Mouse (Mus musculus): ENCODE measurements at regions not wholly inside any gene's neighbourhood (a gene's known extent, or its start where the extent isn't known, plus 50 kb on each side); places are given as distances from the start of the nearest gene placed in this dataset.

DNA sequence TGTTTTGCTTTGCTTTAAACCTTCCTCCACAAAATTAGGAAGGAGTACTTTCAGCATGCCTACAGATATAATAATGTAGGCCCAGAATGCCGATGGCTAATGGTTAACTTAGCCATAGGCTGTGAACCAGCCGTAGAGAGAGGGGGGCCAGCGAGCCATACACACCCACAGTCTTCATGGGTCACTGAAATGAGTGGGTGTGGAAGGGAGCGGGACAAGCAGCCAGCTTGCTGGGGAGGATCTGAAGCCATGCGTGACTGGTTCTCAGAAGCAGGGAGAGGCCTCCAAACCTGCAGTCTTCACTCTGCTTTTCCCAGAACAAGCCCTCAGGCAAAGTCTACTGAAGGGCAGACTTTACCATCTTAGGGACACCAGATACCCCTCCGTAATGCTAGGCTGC is 50.8 kb upstream of the Ptpn13 start:
- no peaks in the 10 kb centered on the region for H3K27me3 ChIP-seq
- no peaks in the 10 kb centered on the region for H3K9me3 ChIP-seq (replicated peaks)
- no peak overlapping the region for H3K4me3 ChIP-seq
- no peaks in the 10 kb centered on the region for H3K4me1 ChIP-seq
- H3K36me3 ChIP-seq (ENCODE audit: poor library complexity, severe bottlenecking): no peaks in the 10 kb centered on the region
- no peak for ATAC-seq
- H3K4me2 ChIP-seq: no peak overlapping the region
- WGBS: 88% methylated on average over 6 of the region's 6 CpGs
- no peak overlapping the region for H3K27ac ChIP-seq
- H3K9ac ChIP-seq: no peak overlapping the region

DNA sequence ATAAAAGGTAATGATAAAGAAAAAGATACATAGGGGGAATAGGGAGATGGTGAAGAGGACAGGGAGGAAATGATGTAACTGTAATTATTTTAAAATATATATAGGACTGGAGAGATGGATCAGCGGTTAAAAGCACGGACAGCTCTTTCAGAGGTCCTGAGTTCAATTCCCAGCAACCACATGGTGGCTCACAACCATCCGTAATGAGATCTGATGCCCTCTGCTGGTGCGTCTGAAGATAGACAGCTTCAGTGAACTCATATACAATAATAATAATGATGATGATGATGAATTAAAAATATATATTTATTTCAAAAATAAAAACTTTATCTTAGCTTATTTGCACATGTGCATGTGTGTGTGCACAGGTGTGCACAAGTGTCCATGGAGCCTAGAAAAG is 51.9 kb upstream of the Ptpn13 start:
- Histone ChIP-seq H3K9me3 (replicated peaks) (no peaks in the 10 kb centered on the region), H3K4me2 (no peak overlapping the region), H3K27me3 (no peaks in the 10 kb centered on the region), H3K36me3 (ENCODE audit: poor library complexity, severe bottlenecking) (no peaks in the 10 kb centered on the region), H3K4me1 (no peaks in the 10 kb centered on the region), H3K9ac (no peak overlapping the region), H3K4me3 (no peak overlapping the region), H3K27ac (no peak overlapping the region)
- no peak for ATAC-seq
- 87% methylated on average over 4 of the region's 4 CpGs for WGBS

DNA sequence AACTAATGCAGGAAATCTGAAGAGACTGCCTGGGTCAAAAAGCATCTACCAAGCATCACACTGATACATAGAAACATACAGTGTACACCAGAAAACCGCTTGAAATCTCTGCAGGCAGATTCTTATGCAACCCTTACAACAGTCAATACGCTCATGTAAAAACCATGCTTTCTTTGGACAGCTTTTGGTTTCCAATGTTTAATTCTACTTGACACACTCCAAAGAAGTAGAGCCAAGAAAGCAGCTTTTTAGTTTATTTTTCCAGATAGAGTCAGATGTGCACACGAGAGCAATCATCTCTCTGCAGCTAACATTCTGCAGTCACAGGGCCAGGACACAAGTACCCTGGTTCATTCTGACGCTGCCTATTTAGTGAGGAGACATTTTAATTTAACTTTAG is 54.5 kb upstream of the Ptpn13 start:
- ATAC-seq: no peak
- 87% methylated on average over 4 of the region's 4 CpGs for WGBS
- Histone ChIP-seq H3K4me3 (no peak overlapping the region), H3K27ac (no peak overlapping the region), H3K9me3 (replicated peaks) (no peaks in the 10 kb centered on the region), H3K9ac (no peak overlapping the region), H3K27me3 (no peaks in the 10 kb centered on the region), H3K4me1 (no peaks in the 10 kb centered on the region), H3K4me2 (no peak overlapping the region), H3K36me3 (ENCODE audit: poor library complexity, severe bottlenecking) (no peaks in the 10 kb centered on the region)

DNA sequence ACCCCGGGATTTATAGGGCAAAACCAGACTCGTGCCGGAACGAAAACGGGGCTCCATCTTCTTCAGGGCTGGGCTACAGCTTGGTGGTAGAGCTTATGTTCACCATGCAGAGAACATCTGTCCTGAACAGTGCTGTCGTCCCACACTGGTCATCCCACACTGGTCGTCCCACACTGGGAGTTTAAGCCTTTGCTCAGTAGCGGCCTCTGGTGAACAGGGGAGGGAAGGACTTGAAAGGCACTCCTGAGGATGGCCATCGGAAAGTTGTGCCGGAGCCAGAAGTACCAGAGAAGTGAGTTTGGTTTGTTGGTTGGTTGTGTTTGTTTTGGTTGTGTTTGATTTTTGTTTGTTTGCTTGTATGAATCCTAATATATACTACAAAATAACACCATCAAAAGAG is 56.0 kb upstream of the Ptpn13 start:
- H3K4me2 ChIP-seq: no peak overlapping the region
- no peaks in the 10 kb centered on the region for H3K36me3 ChIP-seq (ENCODE audit: poor library complexity, severe bottlenecking)
- 73% methylated on average over 10 of the region's 10 CpGs for WGBS
- no peaks in the 10 kb centered on the region for H3K27me3 ChIP-seq
- H3K9me3 ChIP-seq (replicated peaks): no peaks in the 10 kb centered on the region
- peaks cover 12% of the 10 kb centered on the region for H3K4me1 ChIP-seq
- no peak overlapping the region for H3K9ac ChIP-seq
- H3K27ac ChIP-seq: no peak overlapping the region
- no peak for ATAC-seq
- H3K4me3 ChIP-seq: no peak overlapping the region

DNA sequence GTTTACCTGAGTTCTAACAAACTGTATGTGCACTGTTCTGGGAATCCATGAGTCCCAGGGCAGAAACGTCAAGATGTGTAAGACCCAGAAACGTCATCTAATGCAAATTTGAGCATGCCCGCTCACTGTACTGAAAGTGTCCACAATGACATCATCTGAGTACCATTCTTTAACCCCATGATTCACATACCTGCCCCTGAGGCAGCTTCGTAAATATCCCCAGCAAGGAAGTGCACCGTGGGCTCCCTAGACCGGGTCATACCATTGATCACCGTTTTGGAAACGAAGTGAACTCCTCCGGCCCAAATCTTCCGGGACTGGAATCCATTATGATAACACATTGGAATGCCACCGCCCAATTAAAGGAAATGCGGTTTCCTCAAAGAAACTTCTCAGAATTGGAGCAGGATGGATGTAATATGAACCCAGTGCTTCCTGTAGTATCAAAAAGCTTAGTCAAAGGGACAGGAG is 57.8 kb upstream of the Ptpn13 start:
- Histone ChIP-seq H3K4me1 (peaks cover 12% of the 10 kb centered on the region), H3K4me2 (no peak overlapping the region), H3K27ac (no peak overlapping the region), H3K4me3 (no peak overlapping the region), H3K27me3 (0 out of 2 replicates have a peak, but pooled peaks cover 3% of the 10 kb centered on the region), H3K9ac (no peak overlapping the region), H3K36me3 (ENCODE audit: poor library complexity, severe bottlenecking) (no peaks in the 10 kb centered on the region), H3K9me3 (replicated peaks) (no peaks in the 10 kb centered on the region)
- ATAC-seq: no peak
- 78% methylated on average over 12 of the region's 12 CpGs for whole genome bisulfite sequencing

DNA sequence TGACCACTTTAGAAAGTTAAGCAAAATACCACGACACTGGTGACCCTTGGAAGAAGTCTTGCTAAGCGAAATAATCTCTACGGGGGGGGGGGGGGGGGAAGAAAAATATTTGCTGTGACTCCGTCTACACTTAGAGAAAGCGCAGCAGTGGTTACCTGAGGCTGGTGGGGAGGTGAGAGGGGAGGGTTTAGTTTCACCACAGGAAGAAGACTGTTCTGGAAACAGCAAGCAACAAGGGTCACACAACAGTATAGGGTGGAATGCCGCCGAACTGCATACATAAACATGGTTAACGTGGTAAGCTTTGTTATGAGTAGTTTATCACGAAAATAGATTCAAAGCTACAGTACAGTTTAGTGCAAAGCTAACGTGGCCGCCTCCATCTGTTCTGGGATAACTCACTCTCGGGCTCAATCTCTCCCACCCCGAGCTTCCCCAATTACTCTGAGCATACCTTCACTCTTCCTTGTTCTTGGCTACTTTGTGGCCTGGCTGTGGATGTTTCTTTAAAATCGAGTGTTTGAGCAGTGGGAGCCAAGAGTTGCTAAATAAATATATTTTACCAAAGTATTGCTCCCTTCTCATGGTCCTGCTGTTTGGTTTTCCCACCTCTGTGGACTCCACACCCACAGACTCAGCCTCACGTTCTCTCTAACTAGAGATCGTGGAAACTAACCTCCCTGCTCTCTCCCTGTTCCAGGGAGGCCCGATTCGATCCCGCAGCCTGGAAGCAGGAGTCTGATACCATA is 59.1 kb upstream of the Ptpn13 start:
- 0 out of 2 replicates have a peak, but pooled peaks have one; percentile 10 for ATAC-seq

DNA sequence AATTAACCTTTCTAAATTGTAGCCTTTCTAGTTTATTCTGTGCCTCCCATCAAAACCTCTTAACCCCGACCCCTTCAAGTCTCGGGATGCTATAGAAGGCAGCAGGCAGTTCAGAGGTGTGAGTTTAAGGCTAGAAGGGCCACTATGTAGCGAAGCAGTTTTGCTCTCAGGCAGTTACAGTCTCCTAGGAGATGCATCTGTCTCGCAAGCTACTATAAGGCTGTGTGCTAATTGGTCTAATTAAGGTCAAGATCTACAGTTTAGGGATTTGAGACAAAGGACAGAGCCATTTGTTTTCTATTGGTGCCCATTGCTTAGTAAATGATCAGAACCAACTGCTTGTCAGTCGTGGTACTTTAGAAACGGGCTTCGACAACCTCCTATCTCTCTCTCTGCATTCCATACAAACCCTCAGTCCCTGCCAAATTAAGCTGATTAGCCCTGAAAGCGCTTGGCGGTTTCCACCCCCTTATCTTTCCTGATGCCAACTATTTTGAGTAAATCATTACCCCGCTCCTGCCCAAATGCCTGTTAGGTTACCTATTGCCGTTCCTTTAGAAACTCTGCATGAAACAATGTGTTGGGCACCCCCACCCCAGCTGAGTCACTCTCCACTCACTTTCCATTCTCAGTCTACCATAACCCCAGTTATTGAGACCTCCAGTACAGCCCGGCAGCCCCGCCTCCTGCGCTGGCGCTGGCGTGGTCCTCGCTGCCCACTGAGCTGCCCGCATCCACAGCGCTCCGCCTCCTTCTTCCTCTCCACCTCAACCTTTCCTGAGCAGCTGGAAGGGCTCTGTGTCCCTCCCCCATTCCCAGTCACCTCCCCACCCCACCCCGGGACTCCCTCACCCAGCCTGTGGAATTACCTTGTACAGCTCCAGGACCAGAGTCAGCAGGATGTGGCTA is 59.9 kb upstream of the Ptpn13 start:
- Histone ChIP-seq H3K36me3 (ENCODE audit: poor library complexity, severe bottlenecking) (no peaks in the 10 kb centered on the region), H3K4me2 (peak overlapping the region; percentile 41), H3K4me3 (no peak overlapping the region), H3K4me1 (peaks cover 12% of the 10 kb centered on the region), H3K27ac (no peak overlapping the region), H3K27me3 (0 out of 2 replicates have a peak, but pooled peaks cover 3% of the 10 kb centered on the region), H3K9ac (no peak overlapping the region), H3K9me3 (replicated peaks) (no peaks in the 10 kb centered on the region)
- WGBS: 52% methylated on average over 21 of the region's 21 CpGs
- ATAC-seq: peak; percentile 85

More for the DNA sequence above, 59.1 kb upstream of the Ptpn13 start:
- Histone ChIP-seq H3K36me3 (ENCODE audit: poor library complexity, severe bottlenecking) (no peaks in the 10 kb centered on the region), H3K4me1 (peaks cover 12% of the 10 kb centered on the region), H3K4me2 (no peak overlapping the region), H3K9me3 (replicated peaks) (no peaks in the 10 kb centered on the region), H3K27me3 (0 out of 2 replicates have a peak, but pooled peaks cover 3% of the 10 kb centered on the region), H3K4me3 (no peak overlapping the region), H3K9ac (no peak overlapping the region), H3K27ac (no peak overlapping the region)
- WGBS: 87% methylated on average over 19 of the region's 19 CpGs

DNA sequence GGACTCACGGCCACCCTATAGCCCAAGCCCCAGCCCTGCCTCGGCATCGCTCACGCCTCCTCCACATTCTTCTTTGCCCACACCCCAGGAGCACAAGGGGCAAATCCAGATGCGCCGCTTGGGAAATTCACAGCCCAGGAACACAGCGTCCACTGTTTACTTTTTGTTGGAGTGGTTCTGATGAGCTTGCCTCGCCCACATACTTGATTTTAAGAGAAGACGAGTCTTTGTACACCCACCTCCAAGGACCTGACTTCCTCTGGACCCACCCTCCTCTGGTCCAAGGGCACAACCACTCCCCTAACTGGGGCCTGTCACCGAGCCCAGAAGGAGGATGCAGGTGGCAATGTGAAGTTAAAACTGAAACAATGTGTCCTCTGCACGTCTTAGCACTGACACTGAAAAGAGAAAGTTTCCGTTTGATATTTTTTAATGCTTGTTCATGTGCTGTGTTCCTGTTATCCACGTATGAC is 64.2 kb upstream of the Ptpn13 start:
- 0 out of 2 replicates have a peak, but pooled peaks cover 3% of the 10 kb centered on the region for H3K27me3 ChIP-seq
- ATAC-seq: no peak
- no peak overlapping the region for H3K4me2 ChIP-seq
- peaks cover 13% of the 10 kb centered on the region for H3K4me1 ChIP-seq
- WGBS: 84% methylated on average over 13 of the region's 13 CpGs
- no peaks in the 10 kb centered on the region for H3K9me3 ChIP-seq (replicated peaks)
- no peak overlapping the region for H3K4me3 ChIP-seq
- no peaks in the 10 kb centered on the region for H3K36me3 ChIP-seq (ENCODE audit: poor library complexity, severe bottlenecking)
- no peak overlapping the region for H3K9ac ChIP-seq
- no peak overlapping the region for H3K27ac ChIP-seq

DNA sequence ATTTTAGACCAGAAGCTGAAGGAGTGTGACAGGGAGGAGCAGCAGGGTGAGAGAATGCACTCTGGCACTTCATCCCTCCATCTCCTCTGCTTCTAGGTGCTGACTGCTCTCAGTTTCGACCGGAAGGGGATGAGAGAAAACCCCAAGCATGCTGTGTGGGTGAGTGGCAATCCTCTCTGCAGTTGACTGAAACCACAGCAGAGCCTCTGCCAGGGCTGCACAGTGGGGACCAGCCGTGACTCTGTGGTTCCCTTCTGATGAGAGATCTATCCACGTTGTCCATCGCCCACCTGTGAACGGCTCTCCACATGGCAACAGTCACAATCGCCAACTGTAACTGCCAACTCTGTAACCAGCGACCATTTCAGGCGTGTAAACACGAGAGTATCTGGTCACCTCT is 64.6 kb upstream of the Ptpn13 start:
- Histone ChIP-seq H3K36me3 (ENCODE audit: poor library complexity, severe bottlenecking) (no peaks in the 10 kb centered on the region), H3K27me3 (0 out of 2 replicates have a peak, but pooled peaks cover 3% of the 10 kb centered on the region), H3K9ac (no peak overlapping the region), H3K4me1 (peaks cover 15% of the 10 kb centered on the region), H3K4me3 (no peak overlapping the region), H3K9me3 (replicated peaks) (no peaks in the 10 kb centered on the region), H3K4me2 (no peak overlapping the region), H3K27ac (no peak overlapping the region)
- no peak for ATAC-seq
- WGBS: 92% methylated on average over 10 of the region's 10 CpGs

DNA sequence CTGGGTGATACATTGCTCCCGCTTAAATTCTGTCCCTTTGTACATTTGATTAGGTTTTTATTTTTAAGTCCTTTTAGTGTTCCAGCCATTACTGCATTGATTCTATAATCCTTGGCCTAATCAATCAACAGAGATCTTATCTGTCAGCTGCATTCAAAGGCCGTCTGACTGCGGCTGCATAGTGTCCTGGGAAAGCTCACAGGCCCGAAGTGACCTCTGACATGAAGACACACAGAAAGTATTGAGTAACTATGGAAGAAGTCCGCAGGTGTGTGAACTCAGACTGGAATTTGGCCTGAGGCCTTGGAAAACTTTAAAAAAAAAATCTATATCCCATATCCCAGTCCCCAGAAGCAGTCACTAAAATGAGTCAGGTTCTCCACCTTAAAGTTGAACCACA is 67.4 kb upstream of the Ptpn13 start:
- no peak overlapping the region for H3K4me2 ChIP-seq
- no peaks in the 10 kb centered on the region for H3K36me3 ChIP-seq (ENCODE audit: poor library complexity, severe bottlenecking)
- WGBS: 82% methylated on average over 5 of the region's 5 CpGs
- no peak overlapping the region for H3K4me3 ChIP-seq
- H3K27ac ChIP-seq: no peak overlapping the region
- H3K27me3 ChIP-seq: 0 out of 2 replicates have a peak, but pooled peaks cover 5% of the 10 kb centered on the region
- peaks cover 3% of the 10 kb centered on the region; the same call in 1 of the 2 replicates for H3K4me1 ChIP-seq
- ATAC-seq: no peak
- H3K9me3 ChIP-seq (replicated peaks): no peaks in the 10 kb centered on the region
- H3K9ac ChIP-seq: no peak overlapping the region

DNA sequence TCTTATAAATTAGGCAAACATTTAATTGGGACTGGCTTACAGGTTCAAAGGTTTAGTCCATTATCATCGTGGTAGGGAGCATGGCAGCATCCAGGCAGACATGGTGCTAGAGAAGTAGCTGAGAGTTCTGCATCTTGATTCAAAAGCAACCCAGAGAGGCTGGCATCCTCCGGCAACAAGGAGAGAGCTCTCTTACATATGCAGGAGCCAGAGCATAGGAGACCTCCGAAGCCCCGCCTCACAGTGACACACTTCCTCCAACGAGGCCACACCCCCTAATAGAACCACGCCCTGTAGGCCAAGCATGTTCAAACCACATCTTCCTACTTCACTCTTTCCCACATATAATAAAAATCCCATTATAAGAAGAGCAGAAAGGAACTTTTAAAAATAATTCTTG is 68.5 kb upstream of the Ptpn13 start:
- Histone ChIP-seq H3K4me3 (peak overlapping the region; percentile 14), H3K27me3 (0 out of 2 replicates have a peak, but pooled peaks cover 5% of the 10 kb centered on the region), H3K4me2 (peak overlapping the region; percentile 44), H3K9me3 (replicated peaks) (peaks cover 9% of the 10 kb centered on the region), H3K27ac (no peak overlapping the region), H3K36me3 (ENCODE audit: poor library complexity, severe bottlenecking) (no peaks in the 10 kb centered on the region), H3K4me1 (peaks cover 3% of the 10 kb centered on the region; the same call in 1 of the 2 replicates), H3K9ac (no peak overlapping the region)
- 60% methylated on average over 6 of the region's 6 CpGs for WGBS
- peak; percentile 69 for ATAC-seq

Measured in forebrain, embryonic 13.5 days (tissue).